Mouse (Mus musculus): ENCODE measurements around the gene Fgd2. TPM values are rescaled to one million over a fixed set of nuclear protein-coding genes. Genes with fewer than 3 reads are reported as not detected.
A peak's percentile ranks its signal among the peaks of the same experiment; 100 is the strongest.

The Fgd2 gene
- polyA plus RNA-seq, 1 experiment, result 0.44 TPM

- TF ChIP-seq CTCF (IDR thresholded peaks at IDR 0.05; ENCODE audit: borderline replicate concordance, insufficient read depth, low read length) (no peak), POLR2A (IDR thresholded peaks at IDR 0.05; ENCODE audit: low read depth, low read length) (no peak)
- Histone ChIP-seq H3K4me1 (ENCODE audit: control insufficient read depth, insufficient read depth, low read length) (no peaks in the 10 kb centered on the region), H3K27ac (ENCODE audit: insufficient read depth, low read length) (no peak overlapping the region), H3K4me3 (ENCODE audit: insufficient read depth, low read length) (no peak overlapping the region)
Measured at GRCm38 (mm10) chr17:29358928-29359327, 1.8 kb upstream of the Fgd2 start.

DNA sequence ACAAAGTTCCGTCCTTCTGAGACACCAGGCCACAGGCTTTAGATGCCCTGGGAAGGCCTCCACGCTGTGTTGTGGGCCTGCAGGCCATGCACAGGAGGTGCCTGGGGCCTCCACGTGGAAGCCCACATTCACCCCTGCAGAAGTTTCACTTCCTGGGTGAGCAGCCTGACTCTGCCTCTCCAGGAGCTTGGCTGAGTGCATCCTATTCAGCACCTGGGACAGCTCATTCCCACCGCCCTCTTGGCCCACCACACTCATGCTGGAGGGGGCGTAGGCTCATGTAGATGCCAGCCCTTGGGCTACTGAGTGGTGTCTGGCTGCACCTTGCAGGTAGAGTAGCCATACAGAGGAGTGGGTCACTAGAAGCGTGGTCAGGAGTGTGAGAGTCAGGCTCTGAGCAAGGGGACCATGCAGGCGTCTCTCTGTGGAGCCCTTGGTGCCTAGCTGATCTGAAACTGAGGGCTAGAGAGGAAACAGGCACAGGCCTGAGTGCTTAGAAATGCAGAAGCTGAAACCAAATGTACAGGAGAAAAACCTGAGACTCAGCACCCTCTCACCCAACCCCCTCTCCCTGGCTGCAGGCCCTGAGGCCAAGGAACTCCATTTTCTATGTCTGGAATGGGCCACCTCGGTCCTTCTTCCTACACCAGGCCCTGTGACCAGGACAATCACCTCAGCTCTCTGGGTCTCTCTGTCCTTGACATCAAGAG, 1.4 kb downstream of the Fgd2 start:
- no peak overlapping the region for H3K4me3 ChIP-seq (ENCODE audit: insufficient read depth, low read length)
- no peaks in the 10 kb centered on the region for H3K4me1 ChIP-seq (ENCODE audit: control insufficient read depth, insufficient read depth, low read length)
- no peak overlapping the region for H3K27ac ChIP-seq (ENCODE audit: insufficient read depth, low read length)
- TF ChIP-seq CTCF (IDR thresholded peaks at IDR 0.05; ENCODE audit: borderline replicate concordance, insufficient read depth, low read length) (no peak), POLR2A (IDR thresholded peaks at IDR 0.05; ENCODE audit: low read depth, low read length) (no peak)

- no peak overlapping the region for H3K27ac ChIP-seq (ENCODE audit: insufficient read depth, low read length)
- TF ChIP-seq CTCF (IDR thresholded peaks at IDR 0.05; ENCODE audit: borderline replicate concordance, insufficient read depth, low read length) (no peak), POLR2A (IDR thresholded peaks at IDR 0.05; ENCODE audit: low read depth, low read length) (no peak)
- H3K4me1 ChIP-seq (ENCODE audit: control insufficient read depth, insufficient read depth, low read length), result no peaks in the 10 kb centered on the region
- no peak overlapping the region for H3K4me3 ChIP-seq (ENCODE audit: insufficient read depth, low read length)
Measured at GRCm38 (mm10) chr17:29363109-29363508, 2.4 kb downstream of the Fgd2 start.

- Histone ChIP-seq H3K4me1 (ENCODE audit: control insufficient read depth, insufficient read depth, low read length) (no peaks in the 10 kb centered on the region), H3K4me3 (ENCODE audit: insufficient read depth, low read length) (no peak overlapping the region), H3K27ac (ENCODE audit: insufficient read depth, low read length) (no peak overlapping the region)
- TF ChIP-seq POLR2A (IDR thresholded peaks at IDR 0.05; ENCODE audit: low read depth, low read length) (no peak), CTCF (IDR thresholded peaks at IDR 0.05; ENCODE audit: borderline replicate concordance, insufficient read depth, low read length) (no peak)
Measured at GRCm38 (mm10) chr17:29365105-29365621, 4.4 kb downstream of the Fgd2 start.

DNA sequence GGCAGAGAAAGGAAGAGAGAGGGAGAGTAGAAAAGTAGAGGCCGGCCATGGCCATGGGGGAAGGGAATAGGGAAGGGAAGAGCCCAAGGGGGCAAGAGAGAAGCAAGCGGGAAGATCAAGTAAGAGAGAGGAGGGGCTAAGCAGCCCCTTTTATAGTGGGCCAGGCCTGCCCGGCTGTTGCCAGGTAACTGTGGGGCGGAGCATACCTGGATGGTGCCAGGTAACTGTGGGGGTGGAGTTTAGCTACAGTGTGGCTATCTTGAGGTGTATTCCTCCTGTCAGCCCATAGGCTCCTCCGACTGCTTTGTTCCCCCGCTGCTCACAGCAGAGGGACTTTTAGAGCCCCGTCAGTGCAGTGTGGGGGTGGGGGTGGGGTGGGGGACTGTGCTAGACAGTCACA, 8.0 kb downstream of the Fgd2 start:
- Histone ChIP-seq H3K27ac (ENCODE audit: insufficient read depth, low read length) (no peak overlapping the region), H3K4me3 (ENCODE audit: insufficient read depth, low read length) (no peak overlapping the region), H3K4me1 (ENCODE audit: control insufficient read depth, insufficient read depth, low read length) (no peaks in the 10 kb centered on the region)
- TF ChIP-seq POLR2A (IDR thresholded peaks at IDR 0.05; ENCODE audit: low read depth, low read length) (no peak), CTCF (IDR thresholded peaks at IDR 0.05; ENCODE audit: borderline replicate concordance, insufficient read depth, low read length) (no peak)

- no peak overlapping the region for H3K4me3 ChIP-seq (ENCODE audit: insufficient read depth, low read length)
Measured at GRCm38 (mm10) chr17:29370984-29371723, 10.4 kb downstream of the Fgd2 start.

GRCm38 (mm10) chr17:29375871-29376270, 15.2 kb downstream of the Fgd2 start:
- no peak overlapping the region for H3K27ac ChIP-seq (ENCODE audit: insufficient read depth, low read length)
- H3K4me3 ChIP-seq (ENCODE audit: insufficient read depth, low read length), result no peak overlapping the region
- no peaks in the 10 kb centered on the region for H3K4me1 ChIP-seq (ENCODE audit: control insufficient read depth, insufficient read depth, low read length)
- no peak for TF ChIP-seq CTCF (IDR thresholded peaks at IDR 0.05; ENCODE audit: borderline replicate concordance, insufficient read depth, low read length)
- TF ChIP-seq POLR2A (IDR thresholded peaks at IDR 0.05; ENCODE audit: low read depth, low read length), result no peak

More at GRCm38 (mm10) chr17:29370984-29371723, 10.4 kb downstream of the Fgd2 start:
- no peak for TF ChIP-seq POLR2A (IDR thresholded peaks at IDR 0.05; ENCODE audit: low read depth, low read length)
- TF ChIP-seq CTCF (IDR thresholded peaks at IDR 0.05; ENCODE audit: borderline replicate concordance, insufficient read depth, low read length), result peak; percentile 100
- Histone ChIP-seq H3K27ac (ENCODE audit: insufficient read depth, low read length) (no peak overlapping the region), H3K4me1 (ENCODE audit: control insufficient read depth, insufficient read depth, low read length) (no peaks in the 10 kb centered on the region)

DNA sequence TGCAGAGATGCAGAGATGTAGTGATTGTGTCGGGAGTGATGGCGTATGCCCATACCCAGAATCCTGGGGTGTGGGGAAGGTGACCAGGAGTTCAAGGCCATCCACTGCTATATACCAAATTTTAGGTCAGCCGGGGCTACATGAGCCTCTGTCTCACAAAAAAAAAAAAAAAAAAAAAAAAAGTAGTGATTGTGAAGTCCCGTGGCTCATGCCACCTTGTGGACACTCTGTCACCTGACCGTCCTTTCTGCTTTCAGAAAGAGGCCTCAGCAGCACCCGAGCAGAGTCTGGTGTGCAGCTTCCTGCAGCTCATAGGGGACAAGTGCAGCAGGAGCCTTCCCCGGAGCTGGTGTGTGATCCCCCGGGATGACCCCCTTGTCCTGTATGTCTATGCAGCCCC, 17.3 kb downstream of the Fgd2 start:
- Histone ChIP-seq H3K4me3 (ENCODE audit: insufficient read depth, low read length) (no peak overlapping the region), H3K27ac (ENCODE audit: insufficient read depth, low read length) (no peak overlapping the region), H3K4me1 (ENCODE audit: control insufficient read depth, insufficient read depth, low read length) (no peaks in the 10 kb centered on the region)
- TF ChIP-seq CTCF (IDR thresholded peaks at IDR 0.05; ENCODE audit: borderline replicate concordance, insufficient read depth, low read length) (no peak), POLR2A (IDR thresholded peaks at IDR 0.05; ENCODE audit: low read depth, low read length) (no peak)

GRCm38 (mm10) chr17:29380241-29380640, 19.5 kb downstream of the Fgd2 start:
- no peak overlapping the region for H3K27ac ChIP-seq (ENCODE audit: insufficient read depth, low read length)
- TF ChIP-seq CTCF (IDR thresholded peaks at IDR 0.05; ENCODE audit: borderline replicate concordance, insufficient read depth, low read length) (no peak), POLR2A (IDR thresholded peaks at IDR 0.05; ENCODE audit: low read depth, low read length) (no peak)
- no peaks in the 10 kb centered on the region for H3K4me1 ChIP-seq (ENCODE audit: control insufficient read depth, insufficient read depth, low read length)
- no peak overlapping the region for H3K4me3 ChIP-seq (ENCODE audit: insufficient read depth, low read length)

DNA sequence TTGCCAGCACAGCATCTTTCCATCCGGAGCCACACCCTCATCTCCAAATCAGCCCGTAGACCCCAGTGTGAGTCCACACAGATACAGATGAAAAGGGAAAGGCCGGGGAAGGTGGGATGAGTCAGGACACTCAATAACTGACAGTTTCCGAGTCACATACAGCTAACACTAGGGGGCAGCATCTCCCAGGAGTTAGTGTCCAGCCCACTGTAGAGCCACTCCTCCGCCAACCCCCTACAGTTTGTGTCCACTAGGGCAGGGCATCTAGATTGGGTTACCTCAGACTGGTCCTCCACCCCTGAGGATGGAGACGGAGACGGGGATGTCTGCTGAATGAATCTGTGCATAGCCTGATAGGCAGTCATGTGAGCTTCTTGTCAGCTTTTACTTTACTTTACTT, 20.8 kb downstream of the Fgd2 start:
- Histone ChIP-seq H3K27ac (ENCODE audit: insufficient read depth, low read length) (no peak overlapping the region), H3K4me1 (ENCODE audit: control insufficient read depth, insufficient read depth, low read length) (no peaks in the 10 kb centered on the region), H3K4me3 (ENCODE audit: insufficient read depth, low read length) (no peak overlapping the region)
- TF ChIP-seq POLR2A (IDR thresholded peaks at IDR 0.05; ENCODE audit: low read depth, low read length) (no peak), CTCF (IDR thresholded peaks at IDR 0.05; ENCODE audit: borderline replicate concordance, insufficient read depth, low read length) (peak; percentile 73)

Data from embryonic fibroblast, embryonic 13.5 days (primary cell).